Mouse (Mus musculus): ENCODE data around the gene Tmem135. TPM values are rescaled to one million over a fixed set of nuclear protein-coding genes. Genes with fewer than 3 reads are reported as not detected.

The Tmem135 gene
- polyA plus RNA-seq, 1 experiment, result 189 TPM

DNA sequence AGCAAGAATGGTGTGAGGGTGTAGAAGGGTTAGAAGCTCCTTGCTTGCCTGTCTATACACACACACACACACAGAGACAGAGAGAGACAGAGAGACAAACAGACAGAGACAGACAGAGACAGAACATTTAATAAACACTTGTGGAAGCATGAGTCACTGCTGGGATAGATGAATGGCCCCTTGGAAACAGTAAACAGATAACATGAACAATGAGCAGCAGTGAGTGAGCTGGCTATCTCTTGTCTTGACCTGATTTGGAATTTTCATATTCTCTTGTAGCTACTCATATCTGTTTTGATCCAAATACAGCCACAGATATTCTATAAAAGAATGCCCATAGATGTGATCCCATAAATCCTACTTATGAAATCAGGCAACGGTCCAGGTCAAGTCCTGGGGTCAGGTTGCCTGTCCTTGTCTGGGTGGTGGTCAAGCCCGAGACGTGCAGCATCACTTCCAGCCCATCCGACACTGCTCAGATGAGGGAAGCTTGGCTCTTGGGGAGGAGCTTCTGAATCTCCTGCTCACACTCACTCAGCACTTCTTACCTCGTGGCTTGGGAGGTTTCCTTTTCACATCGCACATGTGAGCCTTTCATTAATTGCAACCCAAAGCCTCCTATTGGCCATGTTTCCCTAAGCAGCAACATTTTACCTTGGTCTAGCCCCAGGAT is 32.3 kb downstream of the Tmem135 start:
- TF ChIP-seq GATA1 (IDR thresholded peaks at IDR 0.05; ENCODE audit: low read length), result no peak

- no peak for TF ChIP-seq GATA1 (IDR thresholded peaks at IDR 0.05; ENCODE audit: low read length)
These were observed 33.1 kb downstream of the Tmem135 start for GRCm38 (mm10) chr7:89370917-89371316.

DNA sequence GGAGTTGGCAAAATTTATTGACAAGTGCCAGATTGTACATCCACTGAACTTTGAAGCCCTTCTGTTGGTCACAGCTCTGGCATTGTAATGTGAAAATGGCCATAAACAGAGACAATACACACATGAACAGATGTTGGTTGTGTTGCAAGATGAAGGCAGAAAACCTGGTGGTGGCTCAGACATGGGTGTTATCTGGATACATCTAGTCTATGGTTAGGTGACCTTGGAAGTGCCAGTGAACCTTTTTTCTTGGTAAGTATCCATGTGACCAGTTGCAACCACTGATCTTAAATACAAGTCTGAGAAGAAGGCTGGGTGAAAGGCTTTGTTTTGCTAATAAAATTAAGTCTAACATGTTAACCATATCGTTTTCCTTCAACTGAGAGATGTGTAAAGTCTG is 33.9 kb downstream of the Tmem135 start:
- TF ChIP-seq GATA1 (IDR thresholded peaks at IDR 0.05; ENCODE audit: low read length), result no peak

DNA sequence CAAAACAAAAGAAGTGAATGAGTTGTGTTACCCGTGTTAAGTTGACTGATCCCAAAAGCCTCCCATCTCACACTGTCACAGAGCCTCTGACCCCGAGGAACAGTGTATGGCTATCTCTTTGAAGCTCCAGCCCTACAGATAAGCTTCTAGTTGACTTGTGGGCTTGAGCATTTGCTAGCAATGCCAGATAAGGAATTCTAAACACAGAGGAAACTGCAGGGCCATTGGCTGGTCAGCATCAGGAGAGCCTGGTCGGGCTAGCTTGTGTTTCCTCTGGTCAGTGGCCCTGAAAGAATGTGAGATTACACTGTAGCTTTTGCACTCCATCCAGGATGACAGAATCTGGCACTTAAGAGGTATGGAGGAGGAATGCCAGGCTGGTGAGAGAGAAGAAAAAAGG is 36.4 kb downstream of the Tmem135 start:
- TF ChIP-seq GATA1 (IDR thresholded peaks at IDR 0.05; ENCODE audit: low read length), result peak; percentile 56

DNA sequence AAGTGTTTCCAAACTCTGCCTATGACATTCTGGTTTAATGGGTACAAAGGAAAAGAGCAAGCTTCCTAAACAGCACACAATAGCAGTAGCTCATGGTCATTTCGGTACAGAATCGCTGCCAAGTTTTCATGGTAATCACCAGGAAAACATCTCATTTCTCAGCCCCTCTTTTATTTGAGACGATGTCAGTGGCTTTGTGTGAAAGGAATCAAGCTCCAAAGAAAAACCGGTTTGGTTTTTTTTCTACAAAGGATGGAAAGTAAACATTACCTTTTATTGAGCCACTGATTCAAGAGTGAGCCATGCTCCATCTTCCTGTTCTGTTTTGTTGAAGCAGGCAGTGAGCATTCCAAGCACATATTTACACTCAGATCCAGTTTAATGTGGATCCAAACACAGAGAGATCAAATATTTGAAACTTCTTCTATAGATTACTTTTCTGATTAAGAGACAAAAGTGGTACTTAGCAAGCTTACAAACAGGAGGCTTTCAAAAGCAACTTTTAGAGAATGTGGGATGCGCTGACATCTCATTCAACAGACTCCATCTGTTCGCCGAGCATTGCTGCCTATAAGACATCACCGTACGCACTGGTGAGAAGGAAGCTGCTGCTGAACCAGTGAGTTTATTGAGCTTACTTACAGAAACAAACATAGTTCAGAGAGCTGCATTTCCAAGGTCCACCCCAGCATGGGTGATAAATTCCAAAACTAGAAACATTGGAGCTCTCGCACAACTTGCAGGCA is 38.7 kb downstream of the Tmem135 start:
- TF ChIP-seq GATA1 (IDR thresholded peaks at IDR 0.05; ENCODE audit: low read length), result no peak

GRCm38 (mm10) chr7:89363975-89364374 is 40.0 kb downstream of the Tmem135 start:
- no peak for TF ChIP-seq GATA1 (IDR thresholded peaks at IDR 0.05; ENCODE audit: low read length)

GRCm38 (mm10) chr7:89356307-89356706 is 47.7 kb downstream of the Tmem135 start:
- TF ChIP-seq GATA1 (IDR thresholded peaks at IDR 0.05; ENCODE audit: low read length), result no peak

DNA sequence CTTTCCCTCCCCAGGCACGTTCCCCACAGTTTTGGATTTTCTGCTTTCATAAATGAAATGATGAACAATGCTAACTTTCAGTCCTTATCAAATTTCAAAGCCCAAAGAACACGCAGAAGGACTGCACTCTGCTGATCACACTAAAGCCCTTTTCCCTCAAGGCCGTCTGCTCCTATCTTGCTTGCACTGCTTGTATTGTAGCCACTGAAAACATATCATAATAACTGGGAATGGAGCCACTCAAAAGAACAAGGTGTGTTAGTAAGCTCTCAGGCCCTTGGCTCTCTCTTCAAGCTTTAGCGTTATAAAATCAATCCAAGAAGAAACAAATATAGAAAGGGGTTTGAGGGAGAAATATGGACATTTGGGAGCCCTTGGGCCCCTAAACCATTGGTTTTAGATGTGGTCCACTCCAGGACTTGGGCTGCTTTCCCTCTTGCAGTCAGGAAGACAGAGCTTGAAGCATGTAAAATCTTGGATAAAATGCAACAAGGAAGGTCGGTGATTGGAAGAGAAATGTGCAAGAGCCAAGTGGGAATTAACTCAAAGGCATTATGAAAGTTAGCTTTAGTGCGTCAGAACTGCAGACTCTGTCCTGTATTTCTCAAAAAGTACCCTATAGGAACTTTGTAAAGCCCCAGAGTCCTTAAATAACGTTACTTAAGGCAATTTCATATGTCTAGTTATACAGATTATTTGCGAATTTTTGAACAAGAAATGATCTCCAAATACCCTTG is 48.3 kb downstream of the Tmem135 start:
- no peak for TF ChIP-seq GATA1 (IDR thresholded peaks at IDR 0.05; ENCODE audit: low read length)

DNA sequence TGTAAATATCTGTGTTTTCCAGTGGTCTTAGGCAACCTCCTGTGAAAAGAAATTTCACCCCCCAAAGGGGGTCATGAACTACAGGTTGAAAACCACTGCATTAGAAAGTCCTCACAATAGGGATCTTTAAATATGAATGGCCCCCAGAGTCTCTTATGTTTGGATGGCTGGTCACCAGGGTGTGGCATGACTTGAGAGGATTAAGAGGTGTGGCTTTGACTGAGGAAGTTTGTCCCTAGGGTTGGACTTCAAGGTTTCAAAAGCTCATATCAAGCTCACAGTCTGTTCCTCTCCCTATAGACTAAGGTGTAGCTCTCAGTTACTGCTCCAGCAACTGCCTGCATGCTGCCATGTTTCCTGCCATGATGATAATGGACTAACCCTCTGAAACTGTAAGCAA is 62.0 kb downstream of the Tmem135 start:
- TF ChIP-seq GATA1 (IDR thresholded peaks at IDR 0.05; ENCODE audit: low read length), result no peak

DNA sequence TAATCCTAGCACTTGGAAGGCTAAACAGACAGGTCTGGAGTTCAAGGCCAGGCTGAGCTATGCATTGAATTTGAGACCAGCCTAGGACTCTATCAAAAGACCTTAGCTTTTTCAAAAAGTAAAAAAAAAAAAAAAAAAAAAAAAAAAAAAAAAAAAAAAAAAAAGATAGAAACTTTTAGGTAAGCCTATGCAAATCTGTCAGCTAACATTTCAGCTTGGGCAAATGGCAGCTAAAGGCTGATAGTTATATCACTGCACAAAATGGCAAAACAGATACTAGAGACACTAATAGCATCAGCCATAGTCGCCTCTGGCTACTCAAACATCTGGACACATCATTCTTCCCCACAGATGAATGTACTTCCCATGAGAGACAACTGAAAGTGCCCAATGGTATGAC is 64.2 kb downstream of the Tmem135 start:
- TF ChIP-seq GATA1 (IDR thresholded peaks at IDR 0.05; ENCODE audit: low read length), result no peak

- no peak for TF ChIP-seq GATA1 (IDR thresholded peaks at IDR 0.05; ENCODE audit: low read length)
These were observed 64.9 kb downstream of the Tmem135 start for GRCm38 (mm10) chr7:89339142-89339435.

- TF ChIP-seq GATA1 (IDR thresholded peaks at IDR 0.05; ENCODE audit: low read length), result no peak
These were observed 65.5 kb downstream of the Tmem135 start for GRCm38 (mm10) chr7:89338350-89339141.

DNA sequence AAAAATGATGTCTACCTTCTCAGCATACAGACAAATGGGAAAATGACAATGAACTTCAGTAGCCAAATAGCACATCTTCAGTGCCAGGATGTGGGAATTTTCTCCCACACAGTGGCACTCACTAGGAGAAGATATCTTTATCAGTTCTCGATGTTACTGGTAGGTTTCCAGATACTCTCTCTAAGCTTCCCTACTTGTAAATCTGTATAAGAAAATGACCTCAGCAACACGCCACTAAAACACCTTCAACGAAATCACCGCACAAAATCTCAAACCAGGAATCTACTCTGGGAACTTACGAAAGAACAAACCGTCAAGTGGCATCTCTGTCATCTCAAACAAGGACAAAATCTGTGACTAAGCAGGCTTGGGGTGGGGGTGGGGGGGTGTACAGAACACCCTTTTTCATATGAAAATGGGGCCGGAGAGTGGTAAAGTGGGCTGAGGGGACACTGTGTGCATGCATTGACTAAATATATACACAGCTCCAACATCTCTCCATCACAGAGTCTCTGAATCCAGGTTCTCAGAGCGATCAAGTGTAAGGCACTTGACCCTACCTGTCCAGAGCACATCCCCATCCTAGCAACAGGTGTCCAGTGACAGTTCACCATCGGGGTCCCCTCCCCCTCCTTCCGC is 66.2 kb downstream of the Tmem135 start:
- no peak for TF ChIP-seq GATA1 (IDR thresholded peaks at IDR 0.05; ENCODE audit: low read length)

GRCm38 (mm10) chr7:89336434-89336833 is 67.6 kb downstream of the Tmem135 start:
- TF ChIP-seq GATA1 (IDR thresholded peaks at IDR 0.05; ENCODE audit: low read length), result no peak

DNA sequence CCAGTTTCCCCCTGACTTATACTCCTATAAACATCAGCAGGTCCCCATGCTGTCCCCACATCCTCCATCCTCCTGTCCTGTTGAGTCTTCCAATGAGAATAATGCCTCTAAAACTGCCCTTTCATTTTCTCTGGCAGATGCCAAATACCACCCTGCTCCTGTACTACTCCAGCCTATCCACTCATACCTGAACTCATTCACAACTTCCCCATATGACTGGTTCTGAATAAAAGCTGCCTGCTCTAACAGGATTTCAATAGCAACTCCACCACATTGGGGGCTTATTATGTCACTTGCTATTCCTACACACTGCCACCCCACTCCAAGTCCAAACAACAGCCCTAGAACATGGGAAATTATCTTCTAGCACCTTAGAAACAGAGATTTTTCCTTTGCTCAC is 68.7 kb downstream of the Tmem135 start:
- TF ChIP-seq GATA1 (IDR thresholded peaks at IDR 0.05; ENCODE audit: low read length), result no peak
